Mouse (Mus musculus): Measurements from ENCODE around the gene Zyg11b. TPM values are rescaled to one million over a fixed set of nuclear protein-coding genes. Genes with fewer than 3 reads are reported as not detected.

The Zyg11b gene
- polyA plus RNA-seq, 1 experiment from 2014 or later: 24.2 TPM

- Histone ChIP-seq H3K4me3 (ENCODE audit: low read depth, low read length) (no peak overlapping the region), H3K9ac (ENCODE audit: low read length) (no peak overlapping the region), H3K27me3 (replicated peaks; ENCODE audit: control insufficient read depth, insufficient read depth, low read length) (peaks cover 23% of the 10 kb centered on the region), H3K9me3 (replicated peaks; ENCODE audit: control insufficient read depth, low read length) (no peaks in the 10 kb centered on the region), H3K36me3 (ENCODE audit: control insufficient read depth, insufficient read depth, low read length) (no peaks in the 10 kb centered on the region), H3K27ac (ENCODE audit: low read depth, low read length) (no peak overlapping the region), H3K4me1 (ENCODE audit: control insufficient read depth, insufficient read depth, low read length) (0 out of 2 replicates have a peak, but pooled peaks cover 2% of the 10 kb centered on the region), H3K4me2 (ENCODE audit: low read length) (no peak overlapping the region)
- WGBS: 78% methylated on average over 5 of the region's 5 CpGs
- DNase-seq (ENCODE audit: low spot score) (no peak), ATAC-seq (no peak)
Observed at GRCm38 (mm10) chr4:108222507-108222906, 78.4 kb downstream of the Zyg11b start.

GRCm38 (mm10) chr4:108219019-108219418 is 81.9 kb downstream of the Zyg11b start:
- Histone ChIP-seq H3K4me3 (ENCODE audit: low read depth, low read length) (no peak overlapping the region), H3K27me3 (replicated peaks; ENCODE audit: control insufficient read depth, insufficient read depth, low read length) (peaks cover 42% of the 10 kb centered on the region), H3K36me3 (ENCODE audit: control insufficient read depth, insufficient read depth, low read length) (no peaks in the 10 kb centered on the region), H3K4me2 (ENCODE audit: low read length) (no peak overlapping the region), H3K4me1 (ENCODE audit: control insufficient read depth, insufficient read depth, low read length) (0 out of 2 replicates have a peak, but pooled peaks cover 2% of the 10 kb centered on the region), H3K9me3 (replicated peaks; ENCODE audit: control insufficient read depth, low read length) (no peaks in the 10 kb centered on the region), H3K27ac (ENCODE audit: low read depth, low read length) (no peak overlapping the region), H3K9ac (ENCODE audit: low read length) (no peak overlapping the region)
- DNase-seq (ENCODE audit: low spot score): peak; percentile 9
- ATAC-seq: no peak
- WGBS: 8% methylated on average over 9 of the region's 9 CpGs

DNA sequence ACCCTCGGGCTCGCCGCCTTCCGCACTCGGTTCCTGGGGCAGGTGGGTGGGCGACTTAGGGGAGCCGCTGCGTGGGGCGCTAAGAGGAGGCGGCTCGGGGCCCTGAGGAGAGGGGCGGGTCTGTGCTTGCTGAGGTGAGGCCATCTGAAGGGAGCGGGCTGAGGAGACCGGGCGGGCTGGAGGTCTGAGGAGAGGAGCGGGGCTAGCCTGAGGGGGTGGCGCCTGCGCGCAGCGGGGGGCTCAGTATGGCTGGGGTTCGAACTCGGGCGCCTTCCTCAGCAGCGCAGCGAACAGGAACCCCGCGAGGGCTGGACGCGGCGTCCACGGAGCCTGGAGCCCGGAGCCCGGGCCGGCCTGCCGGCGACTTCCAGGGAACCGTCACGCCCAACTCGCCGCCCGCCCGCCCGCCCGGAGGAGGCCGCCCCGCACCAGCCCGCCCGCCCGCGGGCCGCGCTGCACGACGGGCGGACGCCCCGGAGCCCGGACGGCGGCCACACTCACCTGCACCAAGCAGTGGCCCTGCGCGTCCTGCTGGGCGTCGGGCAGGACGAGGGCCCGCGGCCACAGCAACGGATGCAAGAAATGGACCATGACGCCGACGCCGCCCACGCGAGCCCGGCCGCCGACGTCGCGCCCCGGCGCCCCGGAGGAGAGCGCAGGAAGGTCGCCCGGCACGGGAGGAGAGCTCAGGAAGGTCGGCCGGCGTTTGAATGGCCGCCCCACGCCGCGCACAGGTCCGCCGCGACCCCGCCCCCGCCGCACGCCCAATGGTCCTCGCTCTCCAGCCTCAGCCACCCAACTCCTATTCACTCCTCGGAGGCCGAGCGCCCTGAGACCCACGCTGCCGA is 83.3 kb downstream of the Zyg11b start, which contains the start of gene Zyg11a:
Zyg11a (minus strand) TSS at position 717 of the 848 bp plus-strand sequence.
- WGBS: 2% methylated on average over 81 of the region's 107 CpGs
- peaks cover 42% of the 10 kb centered on the region for H3K27me3 ChIP-seq (replicated peaks; ENCODE audit: control insufficient read depth, insufficient read depth, low read length)
- DNase-seq (ENCODE audit: low spot score): peak; percentile 11

DNA sequence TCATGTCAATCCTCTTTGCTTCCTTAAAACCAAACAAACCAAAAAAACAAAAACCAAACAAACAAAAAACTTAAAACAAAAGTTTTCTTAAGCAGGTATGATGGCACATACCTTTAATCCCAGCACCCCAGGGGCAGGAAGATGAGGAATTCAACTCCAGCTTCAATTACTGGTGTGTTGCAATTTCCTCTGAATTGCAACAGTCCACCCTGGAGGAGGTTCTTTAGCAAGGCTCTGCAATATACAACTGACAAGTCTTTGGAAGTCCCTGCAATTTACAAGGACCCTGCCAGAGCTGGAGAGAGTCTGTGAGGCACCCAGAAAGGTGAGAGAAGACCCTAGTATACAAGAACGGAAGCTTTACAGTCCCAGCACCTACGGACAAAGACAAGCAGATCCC is 87.9 kb downstream of the Zyg11b start:
- ATAC-seq (no peak), DNase-seq (ENCODE audit: low spot score) (no peak)
- Histone ChIP-seq H3K27me3 (replicated peaks; ENCODE audit: control insufficient read depth, insufficient read depth, low read length) (peaks cover 24% of the 10 kb centered on the region; the same call in 1 of the 2 replicates), H3K4me2 (ENCODE audit: low read length) (no peak overlapping the region), H3K4me1 (ENCODE audit: control insufficient read depth, insufficient read depth, low read length) (no peaks in the 10 kb centered on the region), H3K4me3 (ENCODE audit: low read depth, low read length) (no peak overlapping the region), H3K9me3 (replicated peaks; ENCODE audit: control insufficient read depth, low read length) (no peaks in the 10 kb centered on the region), H3K27ac (ENCODE audit: low read depth, low read length) (no peak overlapping the region), H3K36me3 (ENCODE audit: control insufficient read depth, insufficient read depth, low read length) (no peaks in the 10 kb centered on the region), H3K9ac (ENCODE audit: low read length) (no peak overlapping the region)
- 89% methylated on average over 2 of the region's 2 CpGs for WGBS

More for the DNA sequence above, 83.3 kb downstream of the Zyg11b start, which contains the start of gene Zyg11a:
- H3K27ac ChIP-seq (ENCODE audit: low read depth, low read length): no peak within 1 kb of the TSS
- H3K9ac ChIP-seq (ENCODE audit: low read length): 0 out of 2 replicates have a peak within 1 kb of the TSS, but pooled peaks have one; percentile 37
- peak within 1 kb of the TSS; percentile 33 for H3K4me3 ChIP-seq (ENCODE audit: low read depth, low read length)
- H3K9me3 ChIP-seq (replicated peaks; ENCODE audit: control insufficient read depth, low read length): no peaks in the 10 kb centered on the region
- H3K36me3 ChIP-seq (ENCODE audit: control insufficient read depth, insufficient read depth, low read length): no peaks in the 10 kb centered on the region
- H3K4me1 ChIP-seq (ENCODE audit: control insufficient read depth, insufficient read depth, low read length): 0 out of 2 replicates have a peak, but pooled peaks cover 2% of the 10 kb centered on the region
- H3K4me2 ChIP-seq (ENCODE audit: low read length): peak within 1 kb of the TSS; percentile 50
- ATAC-seq: peak; percentile 29

DNA sequence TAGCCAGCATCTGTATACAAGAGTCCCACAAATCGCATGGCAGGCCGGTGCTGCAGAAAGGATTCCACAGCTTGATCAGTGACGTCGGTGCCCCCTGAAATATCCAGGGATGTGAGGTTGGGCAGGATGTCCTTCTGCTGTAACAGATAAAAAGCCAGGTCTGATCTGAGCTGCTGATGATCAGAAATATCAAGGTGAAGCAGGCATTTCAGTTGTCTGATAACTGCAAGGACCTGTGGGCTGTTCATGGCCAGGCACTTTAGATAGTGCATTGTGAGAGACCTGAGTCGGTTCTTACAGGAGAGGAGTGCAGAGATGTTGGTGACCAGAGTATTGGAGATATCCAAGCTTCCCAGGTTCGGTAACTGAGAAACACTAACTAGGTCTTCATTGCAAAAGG is 96.3 kb downstream of the Zyg11b start:
- H3K4me3 ChIP-seq (ENCODE audit: low read depth, low read length): no peak overlapping the region
- H3K9ac ChIP-seq (ENCODE audit: low read length): no peak overlapping the region
- WGBS: 94% methylated on average over 6 of the region's 6 CpGs
- DNase-seq (ENCODE audit: low spot score): no peak
- no peak for ATAC-seq
- no peaks in the 10 kb centered on the region for H3K4me1 ChIP-seq (ENCODE audit: control insufficient read depth, insufficient read depth, low read length)
- no peaks in the 10 kb centered on the region for H3K27me3 ChIP-seq (replicated peaks; ENCODE audit: control insufficient read depth, insufficient read depth, low read length)
- no peaks in the 10 kb centered on the region for H3K9me3 ChIP-seq (replicated peaks; ENCODE audit: control insufficient read depth, low read length)
- no peaks in the 10 kb centered on the region for H3K36me3 ChIP-seq (ENCODE audit: control insufficient read depth, insufficient read depth, low read length)
- no peak overlapping the region for H3K27ac ChIP-seq (ENCODE audit: low read depth, low read length)
- H3K4me2 ChIP-seq (ENCODE audit: low read length): no peak overlapping the region

DNA sequence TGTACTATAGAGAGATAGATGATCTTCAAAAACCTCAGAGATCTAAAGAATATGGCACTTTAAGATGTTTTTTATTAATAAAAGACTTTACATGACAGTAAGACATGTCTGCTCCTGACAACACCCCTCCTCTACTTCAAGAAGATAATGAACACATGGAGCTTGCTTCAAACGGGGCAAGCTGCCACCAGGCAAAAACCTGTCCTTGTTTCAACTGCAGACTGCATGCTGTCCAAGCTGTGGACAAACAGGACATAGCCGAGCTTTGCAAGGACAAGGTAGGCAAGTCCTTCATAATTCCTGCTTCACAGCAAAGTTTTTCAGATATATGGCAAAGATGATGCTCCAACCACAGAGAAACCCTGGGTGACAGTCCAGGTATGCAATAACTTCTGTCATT is 101.7 kb downstream of the Zyg11b start:
- Histone ChIP-seq H3K4me1 (ENCODE audit: control insufficient read depth, insufficient read depth, low read length) (no peaks in the 10 kb centered on the region), H3K27ac (ENCODE audit: low read depth, low read length) (no peak overlapping the region), H3K9ac (ENCODE audit: low read length) (no peak overlapping the region), H3K36me3 (ENCODE audit: control insufficient read depth, insufficient read depth, low read length) (no peaks in the 10 kb centered on the region), H3K9me3 (replicated peaks; ENCODE audit: control insufficient read depth, low read length) (no peaks in the 10 kb centered on the region), H3K4me3 (ENCODE audit: low read depth, low read length) (no peak overlapping the region), H3K27me3 (replicated peaks; ENCODE audit: control insufficient read depth, insufficient read depth, low read length) (no peaks in the 10 kb centered on the region), H3K4me2 (ENCODE audit: low read length) (no peak overlapping the region)
- DNase-seq (ENCODE audit: low spot score): no peak
- no peak for ATAC-seq
- 69% methylated on average over 2 of the region's 2 CpGs for WGBS

- WGBS: 68% methylated on average over 6 of the region's 6 CpGs
- peak; percentile 17 for DNase-seq (ENCODE audit: low spot score)
Observed at GRCm38 (mm10) chr4:108196277-108196855, 104.5 kb downstream of the Zyg11b start.

DNA sequence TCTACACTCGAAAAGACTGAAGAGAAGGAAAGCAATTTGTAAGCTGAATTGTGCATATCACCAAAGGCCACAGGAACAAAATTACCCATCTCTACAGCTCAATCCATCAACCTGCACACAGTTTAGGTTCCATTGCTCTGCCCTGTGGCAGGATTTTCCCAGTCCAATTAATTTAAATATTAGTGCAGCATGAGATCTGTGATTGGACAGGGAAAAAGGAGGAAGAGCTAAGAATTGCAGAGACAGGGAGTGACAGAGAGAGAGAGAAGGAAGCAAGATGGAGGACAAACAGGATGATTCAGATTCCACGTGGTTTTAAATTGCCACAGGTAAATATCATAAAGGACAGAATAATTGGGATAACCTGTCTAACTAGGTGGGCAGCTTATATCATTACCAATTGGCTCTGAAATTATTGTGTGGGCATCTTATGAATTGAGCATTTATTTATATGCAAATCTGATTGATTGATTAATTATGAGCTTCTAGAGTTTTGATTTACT is 108.0 kb downstream of the Zyg11b start:
- H3K27ac ChIP-seq (ENCODE audit: low read depth, low read length): no peak overlapping the region
- no peaks in the 10 kb centered on the region for H3K4me1 ChIP-seq (ENCODE audit: control insufficient read depth, insufficient read depth, low read length)
- no peaks in the 10 kb centered on the region for H3K36me3 ChIP-seq (ENCODE audit: control insufficient read depth, insufficient read depth, low read length)
- H3K4me2 ChIP-seq (ENCODE audit: low read length): no peak overlapping the region
- no peaks in the 10 kb centered on the region for H3K27me3 ChIP-seq (replicated peaks; ENCODE audit: control insufficient read depth, insufficient read depth, low read length)
- no peaks in the 10 kb centered on the region for H3K9me3 ChIP-seq (replicated peaks; ENCODE audit: control insufficient read depth, low read length)
- no peak overlapping the region for H3K9ac ChIP-seq (ENCODE audit: low read length)
- 76% methylated on average over 2 of the region's 2 CpGs for WGBS
- DNase-seq (ENCODE audit: low spot score) (no peak), ATAC-seq (no peak)
- no peak overlapping the region for H3K4me3 ChIP-seq (ENCODE audit: low read depth, low read length)

More at GRCm38 (mm10) chr4:108196277-108196855, 104.5 kb downstream of the Zyg11b start:
- no peaks in the 10 kb centered on the region for H3K4me1 ChIP-seq (ENCODE audit: control insufficient read depth, insufficient read depth, low read length)
- H3K4me3 ChIP-seq (ENCODE audit: low read depth, low read length): no peak overlapping the region
- no peak overlapping the region for H3K9ac ChIP-seq (ENCODE audit: low read length)
- no peak overlapping the region for H3K4me2 ChIP-seq (ENCODE audit: low read length)
- H3K27ac ChIP-seq (ENCODE audit: low read depth, low read length): no peak overlapping the region
- H3K27me3 ChIP-seq (replicated peaks; ENCODE audit: control insufficient read depth, insufficient read depth, low read length): no peaks in the 10 kb centered on the region
- no peaks in the 10 kb centered on the region for H3K9me3 ChIP-seq (replicated peaks; ENCODE audit: control insufficient read depth, low read length)
- ATAC-seq: no peak
- H3K36me3 ChIP-seq (ENCODE audit: control insufficient read depth, insufficient read depth, low read length): no peaks in the 10 kb centered on the region

Data from forebrain, embryonic 14.5 days (tissue).